14 mouse cellular contexts compared by ENCODE assay signal in the genomic region with DNA sequence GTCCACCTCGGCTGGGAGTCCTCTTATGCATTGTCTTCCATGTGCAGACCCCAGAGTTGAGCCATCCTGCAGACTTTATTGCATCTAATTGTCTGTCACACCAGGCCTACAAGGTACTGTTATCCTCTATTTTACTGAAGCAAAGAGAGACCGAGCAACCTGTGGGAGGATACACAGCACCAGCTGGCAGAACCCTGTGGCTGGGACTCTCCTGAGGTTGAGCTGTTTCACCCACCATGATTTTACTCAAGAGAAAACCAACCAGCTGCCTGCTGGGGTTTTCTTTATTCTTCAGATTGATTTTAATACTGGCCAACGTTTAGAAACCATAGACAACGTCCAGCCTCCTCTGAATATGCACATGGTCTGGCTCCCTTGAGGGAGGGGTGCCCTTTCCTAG.
DNase-seq lines count a peak whose midpoint lies in the region; ATAC-seq and TF ChIP-seq lines count a peak whose summit lies in the region.
"Had no signal": no experiment of that assay in that cellular context is flagged by ENCODE, and none has a peak within 500 bp of the region (broad histone marks: within the 10 kb centered on the region; RNA-seq: fewer than 3 reads in every experiment).

No protein-coding gene starts in this region.

- H3K9ac ChIP-seq in heart, embryonic 16.5 days (ENCODE audit: low read length), result no peak overlapping the region; the same call in 1 of the 2 replicates
- H3K9ac ChIP-seq in hindbrain, embryonic 13.5 days, result no peak overlapping the region
- H3K9ac ChIP-seq: liver, embryonic 13.5 days had no signal

- no peaks in the 10 kb centered on the region for H3K36me3 ChIP-seq in heart, embryonic 16.5 days (ENCODE audit: control insufficient read depth, insufficient read depth)
- no peaks in the 10 kb centered on the region for H3K36me3 ChIP-seq in heart, embryonic 10.5 days
- H3K36me3 ChIP-seq in spleen, adult 2 months (ENCODE audit: control insufficient read depth, insufficient read depth, low read length), result no peaks in the 10 kb centered on the region
- no peaks in the 10 kb centered on the region for H3K36me3 ChIP-seq in hindbrain, embryonic 13.5 days
- H3K36me3 ChIP-seq: liver, embryonic 13.5 days had no signal

- H3K4me1 ChIP-seq in heart, embryonic 16.5 days (ENCODE audit: control insufficient read depth, insufficient read depth, low read length), result peaks cover 10% of the 10 kb centered on the region
- H3K4me1 ChIP-seq in heart, embryonic 10.5 days, result peaks cover 23% of the 10 kb centered on the region
- H3K4me1 ChIP-seq in spleen, adult 2 months (ENCODE audit: control insufficient read depth, insufficient read depth, insufficient read length), result peaks cover 55% of the 10 kb centered on the region
- H3K4me1 ChIP-seq in hindbrain, embryonic 13.5 days (replicated peaks), result peaks cover 31% of the 10 kb centered on the region
- H3K4me1 ChIP-seq: liver, embryonic 13.5 days had no signal

- no peaks in the 10 kb centered on the region for H3K9me3 ChIP-seq in heart, embryonic 16.5 days (replicated peaks; ENCODE audit: control insufficient read depth, low read length)
- H3K9me3 ChIP-seq in heart, embryonic 10.5 days, result no peaks in the 10 kb centered on the region
- H3K9me3 ChIP-seq in hindbrain, embryonic 13.5 days, result no peaks in the 10 kb centered on the region
- H3K9me3 ChIP-seq: liver, embryonic 13.5 days had no signal

- H3K27ac ChIP-seq in heart, embryonic 16.5 days (ENCODE audit: low read length), result no peak overlapping the region; the same call in 1 of the 2 replicates
- no peak overlapping the region for H3K27ac ChIP-seq in heart, embryonic 10.5 days
- H3K27ac ChIP-seq in spleen, adult 2 months (ENCODE audit: insufficient read depth, low read length), result peak overlapping the region; percentile 80
- peak overlapping the region; percentile 65 for H3K27ac ChIP-seq in hindbrain, embryonic 13.5 days
- H3K27ac ChIP-seq: liver, embryonic 13.5 days had no signal

- H3K4me2 ChIP-seq in heart, embryonic 16.5 days (ENCODE audit: low read depth, low read length), result 0 out of 2 replicates have a peak overlapping the region, but pooled peaks have one; percentile 2
- H3K4me2 ChIP-seq in hindbrain, embryonic 13.5 days, result no peak overlapping the region
- H3K4me2 ChIP-seq: liver, embryonic 13.5 days had no signal

- no peak overlapping the region for H3K4me3 ChIP-seq in heart, embryonic 16.5 days (ENCODE audit: low read length)
- no peak overlapping the region for H3K4me3 ChIP-seq in heart, embryonic 10.5 days
- no peak overlapping the region for H3K4me3 ChIP-seq in spleen, adult 2 months (ENCODE audit: extremely low read depth, insufficient read depth, insufficient read length)
- no peak overlapping the region for H3K4me3 ChIP-seq in hindbrain, embryonic 13.5 days
- H3K4me3 ChIP-seq: liver, embryonic 13.5 days had no signal

- no peaks in the 10 kb centered on the region for H3K27me3 ChIP-seq in heart, embryonic 16.5 days (ENCODE audit: control insufficient read depth, insufficient read depth, low read length)
- no peaks in the 10 kb centered on the region for H3K27me3 ChIP-seq in heart, embryonic 10.5 days (ENCODE audit: insufficient read depth, poor library complexity, severe bottlenecking)
- no peaks in the 10 kb centered on the region for H3K27me3 ChIP-seq in spleen, adult 2 months (ENCODE audit: control insufficient read depth, insufficient read depth, low read length)
- no peaks in the 10 kb centered on the region for H3K27me3 ChIP-seq in hindbrain, embryonic 13.5 days
- H3K27me3 ChIP-seq: liver, embryonic 13.5 days had no signal

- no peak for TF ChIP-seq CTCF in spleen, adult 2 months (IDR thresholded peaks at IDR 0.05; ENCODE audit: extremely low read depth, insufficient read depth, insufficient read length, insufficient replicate concordance)

- TF ChIP-seq POLR2A in spleen, adult 2 months (IDR thresholded peaks at IDR 0.05; ENCODE audit: low read depth, low read length), result no peak

- WGBS in heart, embryonic 16.5 days, result 61% methylated on average over 4 of the region's 4 CpGs
- WGBS in heart, embryonic 10.5 days, result 76% methylated on average over 4 of the region's 4 CpGs
- 27% methylated on average over 4 of the region's 4 CpGs for WGBS in spleen, adult 2 months
- WGBS in hindbrain, embryonic 13.5 days, result 56% methylated on average over 4 of the region's 4 CpGs

- no peak for DNase-seq in heart, embryonic 10.5 days (ENCODE audit: low spot score)
- no peak for DNase-seq in spleen, adult 2 months (ENCODE audit: low read depth in 1 of 2, low spot score in 2 of 2)
- no peak for DNase-seq in spleen, adult 18-20 months
- DNase-seq in thymus, postnatal 4 days, result peak; percentile 34
- DNase-seq in B cell, adult 2 months, result no peak
- DNase-seq: cerebellum, adult 8-10 months; embryo, embryonic 11 days; heart, postnatal 14 days; kidney, postnatal 14 days; liver, embryonic 13.5 days; lung, postnatal 10 days; right cerebral cortex, postnatal 25 days had no signal

- ATAC-seq in heart, embryonic 16.5 days (replicated peaks; ENCODE audit: extremely low read depth, insufficient read depth, low FRiP score), result no peak
- ATAC-seq in hindbrain, embryonic 13.5 days (ENCODE audit: low FRiP score), result no peak

Comparison
In these comparisons a context has a peak if more than half of its experiments do, and no peak if none do; other contexts are left out.
1. H3K27ac ChIP-seq: peak in spleen, adult 2 months (single experiment) and hindbrain, embryonic 13.5 days (single experiment); none in heart, embryonic 16.5 days (single experiment) and heart, embryonic 10.5 days (single experiment).